Mouse (Mus musculus) cerebellum, postnatal 25 days (tissue): ENCODE measurements at regions not wholly inside any gene's neighbourhood (a gene's known extent, or its start where the extent isn't known, plus 50 kb on each side); places are given as distances from the start of the nearest gene placed in this dataset.

ENCODE experiments used
- DNase-seq, 2 experiments: peaks; one replicate each; pipeline ENCODE4 v3.0.0; 2021; ENCODE audit warnings: mixed read lengths in 2 of 2

- DNase-seq, result peak in 1 of 2 experiments; percentile 16
Measured at GRCm38 (mm10) chr1:119255386-119256096, 166.5 kb downstream of the Inhbb start.

DNA sequence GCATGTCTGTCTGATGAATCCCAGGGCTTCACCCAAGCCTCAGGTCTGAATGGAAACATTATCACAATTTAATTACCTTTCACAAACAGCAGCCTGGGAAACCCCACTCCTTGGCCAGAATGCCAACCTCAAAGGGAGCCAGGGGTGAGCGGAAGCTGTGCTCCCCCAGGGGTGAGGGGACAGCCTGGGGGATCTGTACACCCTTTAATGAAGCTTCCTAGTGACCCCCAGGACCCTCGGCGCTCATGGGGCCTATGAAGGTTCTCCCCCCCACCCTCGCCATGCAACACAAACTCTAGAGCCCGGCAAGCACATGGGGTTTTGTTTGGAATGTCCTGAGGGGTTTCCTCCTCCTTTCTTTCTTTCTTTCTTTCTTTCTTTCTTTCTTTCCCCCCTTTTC, 167.1 kb downstream of the Inhbb start:
- no peak for DNase-seq

DNA sequence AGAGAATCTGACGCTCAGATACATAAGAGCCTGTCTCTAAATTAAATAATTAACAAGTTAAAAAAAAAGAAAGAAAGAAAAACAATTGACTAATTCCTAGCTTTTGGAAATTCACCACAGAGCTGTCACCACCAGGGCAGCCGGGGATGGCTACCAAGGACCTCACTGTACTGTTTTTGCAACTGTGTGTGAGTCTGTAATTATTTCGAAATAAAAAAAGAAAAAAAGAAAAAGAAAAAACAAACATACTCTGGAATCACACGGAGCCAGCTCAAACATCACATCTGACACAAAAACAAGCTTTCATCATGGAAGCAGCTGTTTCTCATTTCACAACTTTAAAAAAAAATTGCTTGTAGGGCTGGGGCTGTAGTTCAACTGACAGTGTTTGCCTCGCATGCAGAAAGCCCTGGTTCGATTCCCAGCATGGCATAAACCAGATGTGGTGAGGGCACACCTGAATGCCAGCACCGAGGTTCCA, 168.6 kb downstream of the Inhbb start:
- no peak for DNase-seq

- no peak for DNase-seq
Measured at GRCm38 (mm10) chr1:119252403-119252802, 169.6 kb downstream of the Inhbb start.

DNA sequence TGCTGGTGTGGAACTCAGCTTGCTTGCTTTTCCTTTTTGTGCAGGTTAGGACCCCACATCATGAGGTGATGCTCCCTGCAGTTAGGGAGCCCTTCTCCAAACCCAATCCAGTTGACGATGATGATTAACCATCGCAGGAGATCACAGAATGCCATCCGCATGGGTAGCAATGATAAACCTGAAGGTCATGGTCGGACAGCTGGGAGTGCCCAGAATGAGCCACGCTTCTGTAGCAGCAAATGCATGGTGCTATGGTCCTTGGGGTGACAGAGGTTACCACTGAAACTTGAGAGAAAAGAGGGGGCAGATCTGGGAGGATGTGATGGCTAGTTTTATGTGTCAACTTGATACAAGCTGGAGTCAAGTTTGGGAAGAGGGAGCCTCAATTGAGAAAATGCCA, 170.3 kb downstream of the Inhbb start:
- DNase-seq, result no peak

- peak; percentile 47 to 70 for DNase-seq
Measured at GRCm38 (mm10) chr1:119248776-119249495, 173.1 kb downstream of the Inhbb start.

GRCm38 (mm10) chr1:119247117-119247516, 174.9 kb downstream of the Inhbb start:
- no peak for DNase-seq

GRCm38 (mm10) chr1:119238463-119238862, 183.6 kb downstream of the Inhbb start:
- peak; percentile 25 to 50 for DNase-seq

DNA sequence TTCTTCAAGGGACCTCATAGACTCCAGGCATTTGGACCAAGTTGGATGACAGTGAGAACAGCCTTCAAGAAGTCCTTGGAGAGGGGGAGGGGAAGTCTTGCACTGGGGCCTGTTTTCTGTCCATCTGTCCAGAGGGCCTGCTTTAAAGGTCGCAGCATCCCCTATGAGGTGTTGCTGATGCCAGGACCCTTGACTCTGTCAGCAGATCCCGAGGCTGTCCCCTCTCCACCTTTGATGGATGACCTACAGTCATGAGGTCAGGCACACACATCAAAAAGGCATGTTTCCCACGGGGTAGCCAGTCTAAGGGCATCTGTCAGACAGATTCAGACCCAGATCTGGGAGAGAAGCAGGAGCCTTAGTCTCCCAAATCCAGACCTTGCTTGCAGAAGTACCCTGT, 183.4 kb upstream of the Gli2 start:
- DNase-seq, result no peak

DNA sequence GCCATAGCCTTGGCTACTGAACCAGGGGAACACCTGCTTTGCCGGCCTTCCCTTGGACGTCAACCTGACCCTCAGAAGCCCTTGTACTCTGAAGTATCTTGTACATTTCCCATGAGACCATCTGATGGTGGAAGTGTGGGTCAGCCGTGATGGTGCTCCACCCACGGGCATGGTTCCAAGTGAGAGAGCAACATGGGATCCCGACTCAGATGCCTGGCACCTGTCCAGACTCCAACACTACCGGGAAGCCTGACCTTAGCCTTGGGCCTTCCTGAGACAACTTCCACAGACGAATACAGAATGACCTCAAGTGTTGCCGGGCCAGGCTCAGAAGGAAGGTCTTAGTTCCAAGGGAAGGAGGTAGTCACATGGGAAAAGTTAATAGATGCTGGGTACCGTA, 181.0 kb upstream of the Gli2 start:
- DNase-seq, result peak in 1 of 2 experiments; percentile 21

GRCm38 (mm10) chr1:119226996-119227395, 173.6 kb upstream of the Gli2 start:
- no peak for DNase-seq

DNA sequence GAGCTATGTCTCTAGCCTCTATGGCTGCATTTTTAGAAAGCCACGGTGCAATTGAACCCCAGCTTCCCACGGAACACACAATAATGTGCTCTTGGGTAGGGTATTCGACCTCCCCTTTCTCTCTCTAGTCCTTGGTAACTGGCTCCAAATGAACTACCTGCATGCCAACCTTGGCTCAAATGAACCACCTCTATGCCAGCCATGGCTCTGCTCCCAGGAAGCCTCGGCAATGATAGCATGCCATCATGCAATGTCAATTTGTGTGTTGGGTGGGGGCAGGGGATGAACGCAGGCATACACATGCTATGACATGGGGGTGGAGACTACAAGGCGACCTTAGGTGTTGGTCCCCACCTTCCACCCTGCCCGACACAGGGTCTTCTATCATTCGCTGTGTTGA, 170.5 kb upstream of the Gli2 start:
- peak; percentile 68 to 75 for DNase-seq

- no peak for DNase-seq
Measured at GRCm38 (mm10) chr1:119221901-119222300, 168.5 kb upstream of the Gli2 start.

- DNase-seq, result peak; percentile 22 to 40
Measured at GRCm38 (mm10) chr1:119221012-119221411, 167.6 kb upstream of the Gli2 start.

DNA sequence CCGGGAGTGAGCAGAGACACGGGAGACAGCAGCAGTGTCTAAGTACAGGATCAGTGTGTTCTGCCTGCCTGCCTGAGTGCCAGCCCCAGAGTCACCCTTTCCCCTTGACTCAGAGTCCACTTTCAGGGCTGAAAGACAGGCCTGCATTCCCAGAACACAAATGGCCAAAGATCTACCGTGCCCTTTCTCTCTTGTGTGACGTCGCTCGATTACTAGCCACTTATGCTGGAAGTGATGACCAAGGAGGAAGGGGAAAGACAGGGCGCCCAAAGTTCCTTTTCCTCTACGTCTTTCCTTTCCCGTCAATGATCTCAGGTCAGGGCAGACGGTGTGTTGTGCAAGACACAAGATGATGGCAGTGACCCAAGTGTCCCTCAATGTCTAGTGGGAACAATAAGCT, 166.4 kb upstream of the Gli2 start:
- no peak for DNase-seq

- DNase-seq, result no peak
Measured at GRCm38 (mm10) chr1:119217387-119217786, 164.0 kb upstream of the Gli2 start.

GRCm38 (mm10) chr1:119209607-119210007, 156.2 kb upstream of the Gli2 start:
- DNase-seq, result peak in 1 of 2 experiments; percentile 19

- no peak for DNase-seq
Measured at GRCm38 (mm10) chr1:119202456-119202855, 149.0 kb upstream of the Gli2 start.

- DNase-seq, result no peak
Measured at GRCm38 (mm10) chr1:119197415-119197700, 143.9 kb upstream of the Gli2 start.

- DNase-seq, result no peak
Measured at GRCm38 (mm10) chr1:119196674-119197414, 143.4 kb upstream of the Gli2 start.

DNA sequence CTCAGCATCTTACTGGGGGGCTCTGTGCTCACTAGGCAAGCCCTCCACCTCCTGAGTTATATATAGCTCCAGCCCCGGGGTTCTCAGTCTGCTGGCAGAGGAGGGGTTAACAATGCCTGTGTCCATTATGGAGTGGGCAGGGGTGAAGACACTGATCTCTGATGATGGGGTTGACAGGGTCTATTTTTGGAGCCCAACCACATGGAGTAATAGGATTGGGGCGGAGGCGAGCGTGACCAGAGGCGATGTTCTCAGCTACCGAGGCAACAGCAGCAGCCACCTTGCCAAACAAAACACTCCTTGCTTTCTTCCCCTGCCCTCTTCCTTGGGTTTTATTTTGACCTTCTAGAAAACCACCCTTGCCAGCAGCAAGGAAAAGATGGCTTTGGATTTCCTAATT, 141.1 kb upstream of the Gli2 start:
- DNase-seq, result no peak

DNA sequence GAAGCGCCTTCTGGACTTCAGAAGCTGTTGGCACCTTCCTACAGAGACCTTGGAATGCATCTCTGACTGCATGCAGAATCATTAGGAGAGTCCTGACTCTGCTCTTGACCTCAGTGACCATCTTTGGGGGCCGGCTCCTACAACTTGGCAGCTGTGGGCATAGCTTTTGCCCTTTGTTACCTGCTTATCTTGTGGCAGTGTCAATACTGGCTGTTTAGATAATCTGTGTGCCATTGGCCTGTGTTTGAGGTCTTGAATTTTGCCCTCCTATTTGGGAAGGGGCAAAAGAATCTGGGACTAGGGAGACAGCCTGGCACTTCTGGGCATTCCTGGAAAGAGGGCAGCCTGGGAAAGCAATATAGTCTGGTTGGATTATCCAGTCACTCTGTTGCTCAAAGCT, 137.8 kb upstream of the Gli2 start:
- no peak for DNase-seq

- DNase-seq, result peak; percentile 25 to 41
Measured at GRCm38 (mm10) chr1:119189461-119190066, 136.1 kb upstream of the Gli2 start.
